ENCODE assay signal across 25 mouse cellular contexts in genomic region chr13:23483153-23483552, GRCm38 (mm10). TPM values are rescaled to one million over a fixed set of nuclear protein-coding genes. Genes with fewer than 3 reads are reported as not detected.
"Had no signal": no experiment of that assay in that cellular context is flagged by ENCODE, and none has a peak within 500 bp of the region (broad histone marks: within the 10 kb centered on the region; RNA-seq: fewer than 3 reads in every experiment).

No protein-coding gene starts in this region.

- H3K27ac ChIP-seq: liver, embryonic 15.5 days; lung, embryonic 15.5 days; macrophage; midbrain, embryonic 10.5 days; midbrain, embryonic 12.5 days; neural tube, embryonic 12.5 days; stomach, embryonic 15.5 days; stomach, postnatal 0 days had no signal

- H3K4me2 ChIP-seq: liver, embryonic 15.5 days; lung, embryonic 15.5 days; midbrain, embryonic 12.5 days; neural tube, embryonic 12.5 days; stomach, embryonic 15.5 days had no signal

- H3K4me1 ChIP-seq: liver, embryonic 15.5 days; stomach, embryonic 15.5 days had no signal

- ATAC-seq: liver, postnatal 0 days; lung, postnatal 0 days; midbrain, embryonic 16.5 days had no signal

- H3K9ac ChIP-seq: liver, embryonic 15.5 days; liver, postnatal 0 days; lung, embryonic 15.5 days; midbrain, embryonic 12.5 days; neural tube, embryonic 12.5 days; stomach, embryonic 15.5 days had no signal

- H3K4me3 ChIP-seq: liver, embryonic 15.5 days; lung, embryonic 15.5 days; midbrain, embryonic 10.5 days; midbrain, embryonic 12.5 days; neural tube, embryonic 12.5 days; stomach, embryonic 15.5 days had no signal

- H3K9me3 ChIP-seq: liver, embryonic 15.5 days; lung, embryonic 15.5 days; midbrain, embryonic 10.5 days; midbrain, embryonic 12.5 days; neural tube, embryonic 12.5 days; stomach, embryonic 15.5 days had no signal

- H3K27me3 ChIP-seq: lung, embryonic 15.5 days; neural tube, embryonic 12.5 days; stomach, embryonic 15.5 days had no signal

- DNase-seq: liver, postnatal 0 days; lung, adult 2 months; lung, postnatal 14 days; lung, postnatal 36 days; midbrain, embryonic 14.5 days; right cerebral cortex, adult 18-20 months; right cerebral cortex, postnatal 14 days; thymus, postnatal 14 days; thymus, postnatal 36 days had no signal

- H3K36me3 ChIP-seq: liver, embryonic 15.5 days; lung, embryonic 15.5 days; midbrain, embryonic 10.5 days; midbrain, embryonic 12.5 days; neural tube, embryonic 12.5 days; stomach, embryonic 15.5 days had no signal

RNA-seq across cellular contexts. Expression of gene Btn2a2, which starts 5.5 kb away (rescaled TPM):
- total RNA-seq: megakaryocyte, adult 5-6 weeks; megakaryocyte-erythroid progenitor cell, adult 5-6 weeks; monocyte, adult 5-6 weeks had no signal
- polyA plus RNA-seq: liver, embryonic 15.5 days; liver, postnatal 0 days; lung, adult 2 months; macrophage; midbrain, embryonic 14.5 days; midbrain, embryonic 16.5 days; neural tube, embryonic 14.5 days; spleen, adult 2 months had no signal

RNA-seq across cellular contexts. Expression of gene Btn1a1, which starts 17.5 kb away (rescaled TPM):
- total RNA-seq: megakaryocyte, adult 5-6 weeks; megakaryocyte-erythroid progenitor cell, adult 5-6 weeks; monocyte, adult 5-6 weeks; neutrophil, adult 5-6 weeks had no signal
- polyA plus RNA-seq: lung, adult 2 months; macrophage; midbrain, embryonic 12.5 days; neural tube, embryonic 12.5 days; stomach, postnatal 0 days had no signal

RNA-seq across cellular contexts. Expression of gene Hist1h2af, which starts 50.6 kb away (rescaled TPM):
- total RNA-seq: monocyte, adult 5-6 weeks had no signal
- polyA plus RNA-seq: macrophage; midbrain, embryonic 16.5 days; neural tube, embryonic 14.5 days had no signal

RNA-seq across cellular contexts. Expression of gene Hist1h3g, which starts 52.1 kb away (rescaled TPM):
- total RNA-seq: monocyte, adult 5-6 weeks; neutrophil, adult 5-6 weeks had no signal
- polyA plus RNA-seq: macrophage; midbrain, embryonic 16.5 days had no signal
